Mouse (Mus musculus) neural tube, embryonic 13.5 days (tissue): Measurements from ENCODE around the gene Dnajc11. TPM values are rescaled to one million over a fixed set of nuclear protein-coding genes. Genes with fewer than 3 reads are reported as not detected.

ENCODE experiments used
- polyA plus RNA-seq: library from polyadenylated mRNA; unstranded; fragments of >200 nt; fragmentation: Nextera tagmentation; extraction: Ambion mirVana; gene quantifications from 2 replicates; pipeline ENCODE4 v1.2.1, GENCODE M21; 2015

The Dnajc11 gene
- polyA plus RNA-seq, 1 experiment from 2014 or later: 79.6 TPM

Other genes starting within 250 kb of the Dnajc11 start
- gene Camta1, start 71.8 kb upstream of the Dnajc11 start, polyA plus RNA-seq: 165 and 175 TPM in 2 replicates
- gene Thap3, start 55.3 kb downstream of the Dnajc11 start, polyA plus RNA-seq: 33.6 and 33.8 TPM in 2 replicates
- 19.1 and 20.6 TPM in 2 replicates for gene Phf13, start 62.6 kb downstream of the Dnajc11 start, polyA plus RNA-seq
- 4.5 TPM in 2 replicates for gene Klhl21, start 75.1 kb downstream of the Dnajc11 start, polyA plus RNA-seq
- gene Zbtb48, start 94.0 kb downstream of the Dnajc11 start, polyA plus RNA-seq: 15.3 and 18.8 TPM in 2 replicates
- 1.2 and 1.3 TPM in 2 replicates for gene Tas1r1, start 104.9 kb downstream of the Dnajc11 start, polyA plus RNA-seq
- gene Nol9, start 105.6 kb downstream of the Dnajc11 start, polyA plus RNA-seq: 26.4 and 27.1 TPM in 2 replicates
- 9.9 and 10.7 TPM in 2 replicates for gene Plekhg5, start 138.8 kb downstream of the Dnajc11 start, polyA plus RNA-seq
- 0.84 and 1.8 TPM in 2 replicates for gene Tnfrsf25, start 182.2 kb downstream of the Dnajc11 start, polyA plus RNA-seq
- gene Espn, start 218.7 kb downstream of the Dnajc11 start, polyA plus RNA-seq: 0.21 and 0.51 TPM in 2 replicates
- gene Hes2, start 225.2 kb downstream of the Dnajc11 start, polyA plus RNA-seq: 0.13 and 0.15 TPM in 2 replicates
- 316 and 346 TPM in 2 replicates for gene Acot7, start 244.4 kb downstream of the Dnajc11 start, polyA plus RNA-seq